Mouse (Mus musculus): Measurements from ENCODE around the gene Zmynd8.

Zmynd8 gene

GRCm38 (mm10) chr2:165857395-165857831 lies 41.4 kb downstream of the Zmynd8 start:
- DNase-seq = peak; percentile 90

DNA sequence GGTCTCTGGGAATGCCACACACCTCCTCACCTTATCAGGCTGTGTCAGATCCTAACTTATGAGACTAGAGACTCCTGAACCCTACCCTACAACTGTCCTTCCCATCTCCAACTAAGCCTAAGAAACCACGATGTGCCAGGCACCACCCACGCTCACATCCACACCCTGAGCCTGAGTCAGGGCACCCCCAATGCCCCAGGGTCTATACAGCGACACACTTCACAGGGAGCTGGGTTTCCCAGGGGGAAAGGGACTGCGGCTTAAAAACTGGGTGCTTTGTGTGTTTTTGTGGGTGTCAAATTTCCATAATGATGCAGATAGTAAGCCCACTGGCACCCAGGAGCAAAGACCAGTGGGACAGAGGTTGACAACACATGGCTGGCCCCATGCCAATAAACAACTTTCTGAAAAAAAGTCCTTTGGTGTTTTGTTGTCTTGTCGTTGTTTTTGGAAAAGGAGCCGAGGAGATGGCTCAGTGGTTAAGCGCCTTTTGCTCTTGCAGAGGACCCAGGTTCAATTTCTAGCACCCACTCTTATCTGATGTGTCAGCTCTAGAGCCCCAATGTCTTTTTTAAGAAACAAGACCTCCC lies 42.1 kb downstream of the Zmynd8 start:
- no peak for DNase-seq

DNA sequence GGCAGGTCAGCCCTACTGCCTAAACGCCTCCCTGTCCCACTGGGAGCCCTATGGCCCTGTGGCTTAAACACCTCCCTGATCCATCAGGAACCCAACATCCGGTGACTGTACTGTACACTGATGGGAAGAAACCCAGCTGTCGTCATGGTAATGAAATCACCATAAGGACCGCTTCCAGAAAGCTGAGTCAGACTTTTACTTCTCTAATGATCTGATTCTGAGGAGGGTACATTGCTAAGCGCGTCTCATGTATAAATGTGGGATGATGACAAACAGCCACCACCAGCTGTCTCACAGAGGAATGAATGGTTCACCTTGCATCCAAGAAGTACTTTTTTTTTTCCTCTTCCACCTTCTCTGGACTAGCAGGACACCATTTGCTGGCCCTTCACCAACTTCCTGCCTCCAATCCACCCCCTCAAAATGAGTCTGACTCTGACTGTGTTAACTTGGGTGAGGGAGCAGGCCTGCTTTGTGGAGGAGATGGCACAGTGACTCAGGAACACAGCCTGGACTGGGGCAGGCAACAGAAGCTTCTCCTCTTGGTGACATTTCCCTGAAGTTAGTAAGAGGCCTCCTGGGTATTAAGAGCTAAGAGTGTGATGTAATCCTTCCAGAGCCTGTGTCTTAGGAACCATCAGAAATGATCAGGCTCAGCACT lies 43.0 kb downstream of the Zmynd8 start:
- DNase-seq = no peak

- DNase-seq = no peak
These were observed 44.4 kb downstream of the Zmynd8 start for GRCm38 (mm10) chr2:165854207-165854968.

GRCm38 (mm10) chr2:165852896-165853633 lies 45.8 kb downstream of the Zmynd8 start:
- DNase-seq = no peak

DNA sequence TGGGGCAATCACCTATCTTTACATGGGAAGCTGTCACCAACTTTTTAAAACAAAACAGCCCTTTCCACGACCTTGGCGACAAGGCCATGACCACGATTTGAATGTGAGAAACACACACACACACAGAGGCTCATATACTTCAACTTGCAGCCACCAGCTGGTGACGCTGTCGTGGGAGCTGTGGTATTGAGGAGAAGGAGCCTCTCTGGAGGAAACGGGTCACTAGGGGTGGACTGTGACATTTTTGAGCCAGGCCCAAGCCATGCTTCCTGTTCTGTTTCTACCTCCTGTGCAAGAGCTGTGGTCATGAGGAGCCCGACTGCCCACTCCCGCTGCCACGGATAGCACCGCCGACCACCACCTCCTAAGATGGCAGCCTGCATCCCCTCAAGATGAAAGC lies 46.4 kb downstream of the Zmynd8 start:
- peak; percentile 54 for DNase-seq

DNA sequence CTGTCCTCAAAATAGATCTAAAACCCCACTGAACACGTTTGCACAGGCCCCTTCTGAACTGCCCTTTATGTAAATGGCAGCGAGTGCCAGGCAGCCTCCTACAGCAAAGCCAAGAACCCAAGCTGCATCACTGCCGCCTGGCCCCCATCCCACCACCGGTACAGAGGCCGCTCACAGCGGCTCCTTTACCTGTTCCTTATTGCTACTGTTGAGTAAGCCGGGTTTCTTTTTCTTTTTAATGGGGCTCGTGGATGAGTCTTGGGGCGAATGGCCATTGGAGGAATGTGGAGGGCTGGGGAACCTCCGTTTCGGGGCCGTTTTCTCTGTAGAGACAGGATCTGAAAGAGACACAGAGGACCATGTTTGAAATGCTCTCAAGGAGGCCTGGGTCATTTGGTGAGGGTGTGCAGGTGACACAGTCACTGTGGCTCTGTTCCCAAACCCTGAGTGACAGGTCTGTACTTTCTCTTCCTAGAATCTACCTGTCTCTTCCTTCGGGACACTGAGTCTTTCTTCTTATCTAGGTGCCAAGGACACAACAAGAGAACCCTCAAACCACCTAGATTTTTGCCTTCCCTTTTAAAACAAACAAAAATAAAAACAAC lies 46.9 kb downstream of the Zmynd8 start:
- no peak for DNase-seq

- no peak for DNase-seq
These were observed 48.0 kb downstream of the Zmynd8 start for GRCm38 (mm10) chr2:165850826-165851225.

GRCm38 (mm10) chr2:165849129-165849528 lies 49.7 kb downstream of the Zmynd8 start:
- peak; percentile 78 for DNase-seq

DNA sequence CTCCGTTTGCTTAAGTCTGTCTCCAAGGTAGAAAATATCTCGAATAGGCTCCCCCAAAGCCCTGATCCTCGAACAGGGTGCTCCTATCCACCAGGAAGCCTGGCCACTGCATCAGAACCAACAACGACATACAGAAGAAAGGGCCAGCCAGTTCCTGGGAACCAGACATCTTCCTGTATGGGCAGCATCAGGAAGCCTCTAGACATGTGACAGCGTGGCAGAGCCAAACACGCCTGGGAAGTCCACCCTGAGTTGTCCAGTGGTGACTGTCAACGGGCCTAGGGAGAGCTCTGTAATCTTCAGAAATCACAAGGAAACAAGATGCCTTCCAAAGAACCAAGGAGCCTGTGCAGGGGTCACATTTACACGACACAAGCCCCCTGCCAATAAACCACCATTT lies 52.0 kb downstream of the Zmynd8 start:
- no peak for DNase-seq

DNA sequence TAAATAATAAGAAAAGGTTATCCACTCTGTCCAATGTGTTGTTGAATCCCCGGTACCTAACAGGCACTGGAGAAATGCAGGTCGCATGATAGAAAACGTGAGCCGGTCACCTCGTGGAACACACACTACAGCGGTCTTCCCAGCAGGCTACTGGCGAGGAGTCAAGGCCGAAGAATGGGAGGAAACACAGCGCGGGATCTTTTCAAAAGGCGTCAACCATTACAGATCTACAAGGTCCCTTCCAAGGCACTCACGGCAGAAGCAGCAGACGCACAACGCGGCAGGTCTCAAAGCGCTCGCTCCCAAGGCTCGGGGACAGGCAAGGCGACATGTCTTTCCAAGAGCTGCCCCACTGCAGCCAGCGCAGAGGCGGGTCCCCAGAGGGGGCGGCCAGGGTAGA lies 53.3 kb downstream of the Zmynd8 start:
- no peak for DNase-seq

DNA sequence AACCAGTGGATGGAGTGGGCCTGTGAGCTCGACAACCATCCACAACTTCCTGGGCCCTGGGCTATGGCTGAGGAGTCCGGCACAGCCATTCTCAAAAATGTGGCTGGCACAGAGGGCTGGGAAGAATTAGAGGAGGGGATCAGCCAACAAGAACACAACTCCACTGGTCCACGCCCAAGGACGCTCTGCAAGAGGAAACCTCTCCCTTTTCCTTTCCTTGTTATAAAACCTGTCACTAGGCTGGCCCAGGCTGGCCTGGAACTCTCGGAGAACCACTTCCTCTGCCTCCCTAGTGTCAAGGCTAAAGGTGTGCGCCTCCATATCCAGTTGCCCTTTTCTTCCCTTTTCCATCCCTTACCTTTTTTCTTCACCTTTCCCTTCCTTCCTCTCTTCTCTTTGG lies 55.5 kb downstream of the Zmynd8 start:
- no peak for DNase-seq

GRCm38 (mm10) chr2:165842241-165842640 lies 56.6 kb downstream of the Zmynd8 start:
- DNase-seq = no peak

DNA sequence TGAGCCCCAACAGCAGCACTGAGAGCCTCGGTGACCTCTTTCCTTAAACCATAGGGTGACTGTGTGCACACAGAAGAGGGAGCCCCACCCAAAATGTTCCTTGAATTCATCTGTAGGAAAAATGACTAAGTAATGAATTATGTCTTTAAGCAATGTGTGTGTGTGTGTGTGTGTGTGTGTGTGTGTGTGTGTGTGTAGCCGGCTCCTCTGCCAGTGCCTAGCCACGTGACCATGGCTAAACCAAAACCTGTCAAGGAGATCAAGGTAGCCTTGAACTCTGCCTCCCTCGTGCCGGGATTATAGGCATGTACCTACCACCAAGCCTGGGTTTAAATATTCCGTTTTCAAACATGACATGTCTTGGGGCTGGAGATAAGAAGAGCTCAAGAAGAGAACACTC lies 57.0 kb downstream of the Zmynd8 start:
- DNase-seq = no peak

GRCm38 (mm10) chr2:165840852-165841251 lies 58.0 kb downstream of the Zmynd8 start:
- no peak for DNase-seq

GRCm38 (mm10) chr2:165839317-165839652 lies 59.5 kb downstream of the Zmynd8 start:
- no peak for DNase-seq

DNA sequence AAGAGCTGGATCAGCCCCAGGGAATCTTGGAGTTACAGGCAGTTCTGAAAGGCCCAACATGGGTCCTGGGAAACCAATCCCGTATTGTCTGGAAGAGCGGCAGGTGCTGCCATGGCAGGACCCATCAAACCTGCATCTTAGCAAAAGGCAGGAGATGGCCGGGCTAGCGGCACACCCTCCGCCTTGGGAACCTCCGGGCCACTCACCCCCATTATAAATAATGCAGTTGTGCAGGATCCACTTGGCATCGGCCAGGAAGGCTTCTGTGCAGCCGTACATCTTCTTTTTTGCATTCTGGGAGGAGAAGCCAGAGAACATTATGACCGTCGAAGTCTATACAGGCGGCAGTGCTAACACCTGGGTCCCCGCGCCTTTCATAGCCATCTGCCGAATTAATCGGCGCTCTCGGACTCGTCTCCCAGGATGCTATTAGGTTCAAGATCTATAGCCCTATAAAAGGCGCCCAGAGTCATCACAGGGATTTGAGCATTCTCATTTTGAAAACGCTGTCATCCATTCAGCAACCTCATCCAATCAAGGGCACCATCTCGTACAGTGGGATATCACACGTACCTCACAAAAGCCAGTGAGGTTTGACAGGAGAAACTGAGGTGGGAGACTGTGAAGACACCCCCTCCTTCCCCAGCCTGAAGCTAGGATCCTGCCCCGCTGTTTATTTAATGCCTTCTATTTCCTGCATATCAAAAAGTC lies 60.1 kb downstream of the Zmynd8 start:
- no peak for DNase-seq

DNA sequence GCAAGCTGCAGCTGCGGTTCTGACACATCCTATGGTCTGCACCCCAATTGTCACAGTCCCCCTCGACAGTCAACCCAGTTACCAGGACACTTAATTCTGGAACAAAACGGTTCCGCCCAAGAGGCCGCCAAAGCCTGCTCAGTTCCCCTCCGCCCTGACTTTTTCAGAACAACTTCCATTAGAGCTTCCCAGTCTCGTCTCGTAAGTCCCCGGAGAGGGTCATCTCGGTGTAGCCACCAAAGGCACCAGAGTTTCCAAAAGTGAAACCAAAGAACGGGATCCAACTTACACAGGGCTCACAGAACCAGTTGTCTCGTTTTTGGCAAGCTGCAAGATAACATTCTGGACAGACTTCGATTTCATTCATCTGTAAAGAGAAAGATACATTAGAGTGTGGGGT lies 64.2 kb downstream of the Zmynd8 start:
- DNase-seq = no peak

GRCm38 (mm10) chr2:165833468-165833867 lies 65.3 kb downstream of the Zmynd8 start:
- no peak for DNase-seq

- DNase-seq = no peak
These were observed 66.1 kb downstream of the Zmynd8 start for GRCm38 (mm10) chr2:165832720-165833119.

DNA sequence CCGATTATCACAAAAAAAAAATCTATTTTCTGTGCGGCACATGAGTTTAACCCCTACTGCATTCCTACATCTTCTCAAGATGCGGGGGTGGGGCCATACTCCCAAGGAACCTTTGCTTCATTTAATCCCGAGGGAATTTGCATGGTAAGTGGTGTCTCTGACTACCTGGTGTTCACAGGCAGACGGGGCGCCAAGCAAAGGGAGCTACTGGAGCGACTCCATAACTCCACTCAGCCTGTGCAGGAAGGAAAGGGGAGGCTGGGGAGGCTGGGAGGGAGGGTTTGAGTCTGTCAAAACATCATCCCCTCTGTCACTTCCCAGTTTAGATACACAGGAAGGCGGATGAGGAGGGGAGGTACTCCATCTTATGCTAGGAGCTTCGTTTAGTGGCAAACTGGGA lies 66.5 kb downstream of the Zmynd8 start:
- DNase-seq = peak; percentile 37

DNA sequence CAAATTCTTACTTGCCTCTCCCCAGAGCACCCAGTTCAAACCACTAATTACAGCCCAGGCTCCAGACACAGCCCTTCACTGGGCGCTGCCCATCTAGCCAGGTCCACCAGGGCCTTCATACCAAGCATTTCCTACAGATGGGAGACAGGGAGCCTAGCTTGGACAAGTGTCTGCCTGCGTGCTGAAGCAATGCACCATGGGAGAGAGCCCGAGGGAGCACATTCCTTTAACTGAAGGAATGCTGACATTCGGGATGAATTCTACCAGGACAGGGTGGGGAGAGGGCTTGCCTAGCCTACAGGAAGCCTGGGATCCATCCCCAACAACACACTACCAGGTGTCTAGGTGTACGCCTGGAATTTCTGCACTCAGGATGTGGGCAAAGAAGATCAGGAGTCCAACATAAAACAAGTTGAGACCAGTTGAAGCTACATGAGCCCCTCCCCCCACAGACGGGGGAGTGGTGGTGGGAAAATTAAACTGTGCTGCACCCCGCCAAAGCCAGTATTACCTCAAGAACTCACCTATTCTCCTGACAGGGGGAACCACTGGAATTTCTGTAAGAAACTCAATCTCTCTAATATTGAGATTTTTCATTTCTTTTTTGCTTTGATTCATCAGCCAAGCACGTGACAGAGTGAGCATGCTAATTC lies 67.1 kb downstream of the Zmynd8 start:
- DNase-seq = peak; percentile 51

Measured in kidney, adult 11 months (tissue).